Mouse (Mus musculus): ENCODE results near the gene Prpf4. TPM values are rescaled to one million over a fixed set of nuclear protein-coding genes. Genes with fewer than 3 reads are reported as not detected.

Prpf4 gene
- polyA plus RNA-seq, 1 experiment, result 21.1 TPM

DNA sequence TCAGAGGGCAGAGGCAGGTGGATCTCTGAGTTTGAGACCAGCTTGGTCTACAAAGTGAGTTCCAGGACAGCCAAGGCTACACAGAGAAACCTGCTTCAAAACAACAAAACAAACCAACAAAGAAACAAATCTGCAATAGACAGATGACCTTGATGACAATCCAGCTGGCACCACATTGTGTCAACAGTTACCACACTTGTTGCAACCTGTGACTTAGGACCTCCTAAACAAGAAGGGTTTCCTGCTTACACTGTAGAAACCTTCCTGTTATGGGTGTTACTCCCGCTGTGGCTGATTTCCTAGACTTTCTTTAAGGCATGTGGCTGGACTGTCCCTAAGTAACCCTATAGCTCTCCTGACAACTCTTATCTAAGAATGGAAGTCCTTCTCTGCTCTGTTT, 12.8 kb upstream of the Prpf4 start:
- no peak overlapping the region for H3K27ac ChIP-seq (ENCODE audit: control insufficient read depth, insufficient read depth, low read length)
- H3K4me1 ChIP-seq (replicated peaks; ENCODE audit: control insufficient read depth, insufficient read depth, low read length), result no peaks in the 10 kb centered on the region
- no peak overlapping the region for H3K4me3 ChIP-seq (ENCODE audit: control insufficient read depth, insufficient read depth, low read length)
- DNase-seq, result no peak
- H3K27me3 ChIP-seq (ENCODE audit: control insufficient read depth, insufficient read depth, low read length), result no peaks in the 10 kb centered on the region
- TF ChIP-seq CTCF (IDR thresholded peaks at IDR 0.05; ENCODE audit: borderline replicate concordance, control insufficient read depth, extremely low read depth, insufficient read depth, low read length, poor library complexity) (no peak), POLR2A (IDR thresholded peaks at IDR 0.05; ENCODE audit: control insufficient read depth, extremely low read depth, insufficient read depth, low read length, poor library complexity) (no peak)
- H3K36me3 ChIP-seq (ENCODE audit: control insufficient read depth, insufficient read depth, low read length), result peaks cover 56% of the 10 kb centered on the region
- WGBS, result 94% methylated on average over 1 of the region's 1 CpGs

GRCm38 (mm10) chr4:62397616-62398365, 10.8 kb upstream of the Prpf4 start:
- peaks cover 74% of the 10 kb centered on the region for H3K36me3 ChIP-seq (ENCODE audit: control insufficient read depth, insufficient read depth, low read length)
- TF ChIP-seq POLR2A (IDR thresholded peaks at IDR 0.05; ENCODE audit: control insufficient read depth, extremely low read depth, insufficient read depth, low read length, poor library complexity) (no peak), CTCF (IDR thresholded peaks at IDR 0.05; ENCODE audit: borderline replicate concordance, control insufficient read depth, extremely low read depth, insufficient read depth, low read length, poor library complexity) (no peak)
- DNase-seq, result no peak
- H3K27me3 ChIP-seq (ENCODE audit: control insufficient read depth, insufficient read depth, low read length), result no peaks in the 10 kb centered on the region
- H3K27ac ChIP-seq (ENCODE audit: control insufficient read depth, insufficient read depth, low read length), result no peak overlapping the region
- H3K4me1 ChIP-seq (replicated peaks; ENCODE audit: control insufficient read depth, insufficient read depth, low read length), result no peaks in the 10 kb centered on the region
- H3K4me3 ChIP-seq (ENCODE audit: control insufficient read depth, insufficient read depth, low read length), result no peak overlapping the region
- WGBS, result 80% methylated on average over 4 of the region's 4 CpGs

GRCm38 (mm10) chr4:62398956-62399355, 9.6 kb upstream of the Prpf4 start:
- Histone ChIP-seq H3K27ac (ENCODE audit: control insufficient read depth, insufficient read depth, low read length) (no peak overlapping the region), H3K4me1 (replicated peaks; ENCODE audit: control insufficient read depth, insufficient read depth, low read length) (no peaks in the 10 kb centered on the region), H3K36me3 (ENCODE audit: control insufficient read depth, insufficient read depth, low read length) (peaks cover 67% of the 10 kb centered on the region), H3K27me3 (ENCODE audit: control insufficient read depth, insufficient read depth, low read length) (no peaks in the 10 kb centered on the region), H3K4me3 (ENCODE audit: control insufficient read depth, insufficient read depth, low read length) (no peak overlapping the region)
- DNase-seq, result no peak
- TF ChIP-seq CTCF (IDR thresholded peaks at IDR 0.05; ENCODE audit: borderline replicate concordance, control insufficient read depth, extremely low read depth, insufficient read depth, low read length, poor library complexity) (no peak), POLR2A (IDR thresholded peaks at IDR 0.05; ENCODE audit: control insufficient read depth, extremely low read depth, insufficient read depth, low read length, poor library complexity) (no peak)
- WGBS, result 92% methylated on average over 3 of the region's 3 CpGs

DNA sequence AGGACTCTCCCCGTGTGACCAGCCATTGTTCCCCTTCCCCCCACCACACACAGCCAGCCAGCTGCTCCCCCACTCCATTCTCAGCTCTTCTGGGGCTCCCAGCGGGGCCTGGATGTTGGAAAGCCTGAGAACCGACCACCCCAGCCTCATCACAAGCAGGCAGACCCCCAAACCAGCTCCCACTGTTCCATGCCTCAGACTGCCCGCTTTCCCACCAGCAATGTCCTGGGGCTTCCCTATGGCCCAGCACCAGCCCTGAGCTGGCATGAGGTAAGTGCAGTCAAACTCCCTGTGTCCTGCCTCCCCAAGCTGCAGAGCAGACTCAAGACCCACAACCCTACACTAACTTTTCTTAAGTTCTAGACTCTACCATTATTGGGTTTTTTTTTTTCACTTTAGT, 2.5 kb upstream of the Prpf4 start:
- Histone ChIP-seq H3K27ac (ENCODE audit: control insufficient read depth, insufficient read depth, low read length) (no peak overlapping the region), H3K27me3 (ENCODE audit: control insufficient read depth, insufficient read depth, low read length) (no peaks in the 10 kb centered on the region), H3K4me3 (ENCODE audit: control insufficient read depth, insufficient read depth, low read length) (no peak overlapping the region), H3K36me3 (ENCODE audit: control insufficient read depth, insufficient read depth, low read length) (peaks cover 16% of the 10 kb centered on the region), H3K4me1 (replicated peaks; ENCODE audit: control insufficient read depth, insufficient read depth, low read length) (peaks cover 9% of the 10 kb centered on the region; the same call in 1 of the 2 replicates)
- 85% methylated on average over 4 of the region's 4 CpGs for WGBS
- peak; percentile 3 for DNase-seq
- TF ChIP-seq CTCF (IDR thresholded peaks at IDR 0.05; ENCODE audit: borderline replicate concordance, control insufficient read depth, extremely low read depth, insufficient read depth, low read length, poor library complexity), result no peak
- TF ChIP-seq POLR2A (IDR thresholded peaks at IDR 0.05; ENCODE audit: control insufficient read depth, extremely low read depth, insufficient read depth, low read length, poor library complexity), result no peak

GRCm38 (mm10) chr4:62407730-62408582, 641 bp upstream of the Prpf4 start:
- H3K36me3 ChIP-seq (ENCODE audit: control insufficient read depth, insufficient read depth, low read length), result peaks cover 9% of the 10 kb centered on the region; the same call in 1 of the 2 replicates
- whole genome bisulfite sequencing, result under 1% methylated on average over 35 of the region's 35 CpGs
- TF ChIP-seq POLR2A (IDR thresholded peaks at IDR 0.05; ENCODE audit: control insufficient read depth, extremely low read depth, insufficient read depth, low read length, poor library complexity), result no peak; the same call in 1 of the 2 replicates
- no peak for TF ChIP-seq CTCF (IDR thresholded peaks at IDR 0.05; ENCODE audit: borderline replicate concordance, control insufficient read depth, extremely low read depth, insufficient read depth, low read length, poor library complexity)
- peak overlapping the region; percentile 45 for H3K27ac ChIP-seq (ENCODE audit: control insufficient read depth, insufficient read depth, low read length)
- peaks cover 9% of the 10 kb centered on the region; the same call in 1 of the 2 replicates for H3K4me1 ChIP-seq (replicated peaks; ENCODE audit: control insufficient read depth, insufficient read depth, low read length)
- peak; percentile 56 for DNase-seq
- H3K4me3 ChIP-seq (ENCODE audit: control insufficient read depth, insufficient read depth, low read length), result peak overlapping the region; percentile 69
- H3K27me3 ChIP-seq (ENCODE audit: control insufficient read depth, insufficient read depth, low read length), result no peaks in the 10 kb centered on the region

- no peak overlapping the region for H3K27ac ChIP-seq (ENCODE audit: control insufficient read depth, insufficient read depth, low read length)
- H3K36me3 ChIP-seq (ENCODE audit: control insufficient read depth, insufficient read depth, low read length), result peaks cover 23% of the 10 kb centered on the region
- 26% methylated on average over 6 of the region's 6 CpGs for WGBS
- no peaks in the 10 kb centered on the region for H3K27me3 ChIP-seq (ENCODE audit: control insufficient read depth, insufficient read depth, low read length)
- TF ChIP-seq POLR2A (IDR thresholded peaks at IDR 0.05; ENCODE audit: control insufficient read depth, extremely low read depth, insufficient read depth, low read length, poor library complexity) (no peak), CTCF (IDR thresholded peaks at IDR 0.05; ENCODE audit: borderline replicate concordance, control insufficient read depth, extremely low read depth, insufficient read depth, low read length, poor library complexity) (no peak)
- peak overlapping the region; percentile 28; the same call in 1 of the 2 replicates for H3K4me3 ChIP-seq (ENCODE audit: control insufficient read depth, insufficient read depth, low read length)
- H3K4me1 ChIP-seq (replicated peaks; ENCODE audit: control insufficient read depth, insufficient read depth, low read length), result peaks cover 9% of the 10 kb centered on the region; the same call in 1 of the 2 replicates
- DNase-seq, result no peak
These were observed 1.0 kb downstream of the Prpf4 start for GRCm38 (mm10) chr4:62409615-62410014.

All from thymus, adult 2 months (tissue).